Mouse (Mus musculus): ENCODE data around the gene Dnm3. TPM values are rescaled to one million over a fixed set of nuclear protein-coding genes. Genes with fewer than 3 reads are reported as not detected.

The Dnm3 gene
- polyA plus RNA-seq, 1 experiment: 8.2 TPM

- H3K27ac ChIP-seq (ENCODE audit: insufficient read depth, low read depth, low read length): no peak overlapping the region
- H3K4me3 ChIP-seq (ENCODE audit: insufficient read depth, low read depth, low read length): no peak overlapping the region
- H3K36me3 ChIP-seq (ENCODE audit: control insufficient read depth, insufficient read depth, low read length): no peaks in the 10 kb centered on the region
- no peak for DNase-seq
- TF ChIP-seq CTCF (conservative IDR thresholded peaks at IDR 0.05; ENCODE audit: insufficient read depth, insufficient read length, low read depth, low read length) (no peak), POLR2A (IDR thresholded peaks at IDR 0.05; ENCODE audit: low read depth, low read length) (no peak)
- no peaks in the 10 kb centered on the region for H3K4me1 ChIP-seq (ENCODE audit: control insufficient read depth, insufficient read depth, low read length)
- no peaks in the 10 kb centered on the region for H3K27me3 ChIP-seq (replicated peaks; ENCODE audit: control insufficient read depth, insufficient read depth, low read length)
- WGBS: 75% methylated on average over 3 of the region's 3 CpGs
Observed at GRCm38 (mm10) chr1:162092899-162093659, 384.8 kb downstream of the Dnm3 start.

DNA sequence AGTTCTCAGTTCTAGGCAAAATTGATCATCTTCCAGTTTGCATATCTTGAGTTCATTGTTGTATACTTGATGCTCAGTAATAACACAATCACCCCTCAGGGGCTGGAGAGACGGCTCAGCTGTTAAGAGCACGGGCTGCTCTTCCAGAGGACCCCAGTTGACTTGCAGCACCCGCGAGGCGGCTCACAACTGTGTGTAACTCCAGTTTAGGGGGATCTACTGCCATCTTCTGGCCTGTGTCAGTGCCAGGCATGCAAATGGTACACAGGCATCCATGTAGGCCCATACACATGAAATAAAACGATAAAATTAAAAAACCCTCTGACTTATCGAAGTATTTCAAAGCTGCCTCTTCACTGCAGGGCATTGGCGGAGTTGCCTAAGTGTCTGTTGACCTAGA is 385.4 kb downstream of the Dnm3 start:
- no peak for DNase-seq
- Histone ChIP-seq H3K4me1 (ENCODE audit: control insufficient read depth, insufficient read depth, low read length) (no peaks in the 10 kb centered on the region), H3K27me3 (replicated peaks; ENCODE audit: control insufficient read depth, insufficient read depth, low read length) (no peaks in the 10 kb centered on the region), H3K4me3 (ENCODE audit: insufficient read depth, low read depth, low read length) (no peak overlapping the region), H3K36me3 (ENCODE audit: control insufficient read depth, insufficient read depth, low read length) (no peaks in the 10 kb centered on the region), H3K27ac (ENCODE audit: insufficient read depth, low read depth, low read length) (no peak overlapping the region)
- 94% methylated on average over 8 of the region's 8 CpGs for WGBS
- TF ChIP-seq POLR2A (IDR thresholded peaks at IDR 0.05; ENCODE audit: low read depth, low read length) (no peak), CTCF (conservative IDR thresholded peaks at IDR 0.05; ENCODE audit: insufficient read depth, insufficient read length, low read depth, low read length) (no peak)

DNA sequence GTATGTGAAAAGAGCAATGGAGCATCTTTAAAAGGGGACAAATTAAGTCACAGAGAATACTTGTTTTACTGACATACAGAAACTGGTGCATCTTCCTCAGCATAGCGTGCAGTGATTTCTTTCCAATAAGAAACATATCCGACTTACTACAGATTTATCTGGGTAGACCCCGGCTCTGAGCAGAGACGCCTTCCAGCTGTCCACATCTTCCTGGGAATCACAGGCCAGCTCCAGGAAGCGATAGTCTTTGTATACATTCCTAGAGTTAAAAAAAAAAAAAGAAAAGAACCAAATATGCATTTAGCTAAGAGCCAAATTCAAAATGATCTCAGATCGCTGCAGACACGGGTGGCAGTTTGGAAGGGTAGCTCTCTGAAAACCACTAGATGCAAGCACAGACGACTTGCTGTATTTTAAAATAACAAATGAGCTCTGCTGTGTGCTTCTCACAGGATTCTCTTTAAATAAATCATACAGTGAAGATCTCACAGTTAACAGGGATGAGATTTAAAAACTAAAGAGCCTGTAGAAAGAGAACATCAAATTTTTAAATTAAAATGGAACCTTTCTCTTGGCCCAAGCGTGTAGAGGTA is 393.9 kb downstream of the Dnm3 start:
- no peak overlapping the region for H3K27ac ChIP-seq (ENCODE audit: insufficient read depth, low read depth, low read length)
- WGBS: 54% methylated on average over 9 of the region's 9 CpGs

DNA sequence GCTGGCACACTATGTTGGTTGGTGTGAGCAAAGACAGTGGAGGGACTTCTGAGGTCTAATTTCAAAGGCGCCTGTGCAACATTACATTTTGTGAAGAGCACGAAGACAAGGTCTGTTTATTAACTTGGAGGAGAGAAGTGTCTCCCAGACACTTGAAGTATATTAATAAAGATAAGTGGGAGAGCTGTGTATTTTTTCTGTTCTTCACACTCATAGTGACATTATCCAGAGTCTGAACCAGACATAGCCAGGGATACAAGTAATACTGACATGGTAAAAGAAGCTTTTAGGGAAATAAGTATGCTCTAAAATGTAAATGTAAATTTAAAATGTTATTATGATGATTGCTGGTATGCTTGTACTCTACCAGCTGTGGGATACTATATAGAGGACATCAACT is 394.5 kb downstream of the Dnm3 start:
- H3K4me1 ChIP-seq (ENCODE audit: control insufficient read depth, insufficient read depth, low read length): no peaks in the 10 kb centered on the region
- no peaks in the 10 kb centered on the region for H3K27me3 ChIP-seq (replicated peaks; ENCODE audit: control insufficient read depth, insufficient read depth, low read length)
- H3K4me3 ChIP-seq (ENCODE audit: insufficient read depth, low read depth, low read length): no peak overlapping the region
- no peak overlapping the region for H3K27ac ChIP-seq (ENCODE audit: insufficient read depth, low read depth, low read length)
- TF ChIP-seq CTCF (conservative IDR thresholded peaks at IDR 0.05; ENCODE audit: insufficient read depth, insufficient read length, low read depth, low read length): no peak
- TF ChIP-seq POLR2A (IDR thresholded peaks at IDR 0.05; ENCODE audit: low read depth, low read length): no peak
- DNase-seq: no peak
- no peaks in the 10 kb centered on the region for H3K36me3 ChIP-seq (ENCODE audit: control insufficient read depth, insufficient read depth, low read length)
- WGBS: 87% methylated on average over 2 of the region's 2 CpGs

More for the DNA sequence above, 393.9 kb downstream of the Dnm3 start:
- Histone ChIP-seq H3K4me1 (ENCODE audit: control insufficient read depth, insufficient read depth, low read length) (no peaks in the 10 kb centered on the region), H3K36me3 (ENCODE audit: control insufficient read depth, insufficient read depth, low read length) (no peaks in the 10 kb centered on the region), H3K4me3 (ENCODE audit: insufficient read depth, low read depth, low read length) (no peak overlapping the region), H3K27me3 (replicated peaks; ENCODE audit: control insufficient read depth, insufficient read depth, low read length) (no peaks in the 10 kb centered on the region)
- no peak for DNase-seq
- no peak for TF ChIP-seq CTCF (conservative IDR thresholded peaks at IDR 0.05; ENCODE audit: insufficient read depth, insufficient read length, low read depth, low read length)

DNA sequence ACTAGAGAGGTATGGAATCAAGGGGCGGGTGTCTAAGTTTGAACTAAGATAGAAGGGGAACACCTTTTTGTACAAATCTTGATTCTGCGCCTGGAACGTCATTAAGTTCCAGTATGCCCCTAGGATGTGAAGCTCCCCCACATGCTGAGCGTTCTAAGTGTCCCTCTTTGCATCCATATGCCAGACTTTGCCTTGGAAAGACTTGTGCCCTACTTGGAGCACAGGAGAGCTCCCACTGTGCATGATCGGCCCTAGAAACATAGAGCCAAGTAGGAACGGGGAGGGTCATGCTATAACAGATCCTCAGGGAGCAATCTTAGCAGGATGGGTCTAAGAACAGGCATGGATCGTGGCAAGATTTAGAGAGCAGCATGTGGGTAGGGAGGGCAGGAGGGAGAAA is 395.1 kb downstream of the Dnm3 start:
- Histone ChIP-seq H3K27me3 (replicated peaks; ENCODE audit: control insufficient read depth, insufficient read depth, low read length) (no peaks in the 10 kb centered on the region), H3K4me1 (ENCODE audit: control insufficient read depth, insufficient read depth, low read length) (no peaks in the 10 kb centered on the region), H3K4me3 (ENCODE audit: insufficient read depth, low read depth, low read length) (no peak overlapping the region), H3K36me3 (ENCODE audit: control insufficient read depth, insufficient read depth, low read length) (no peaks in the 10 kb centered on the region), H3K27ac (ENCODE audit: insufficient read depth, low read depth, low read length) (no peak overlapping the region)
- TF ChIP-seq CTCF (conservative IDR thresholded peaks at IDR 0.05; ENCODE audit: insufficient read depth, insufficient read length, low read depth, low read length) (no peak), POLR2A (IDR thresholded peaks at IDR 0.05; ENCODE audit: low read depth, low read length) (no peak)
- DNase-seq: no peak
- WGBS: 91% methylated on average over 7 of the region's 7 CpGs

GRCm38 (mm10) chr1:162081693-162082372 is 396.0 kb downstream of the Dnm3 start:
- WGBS: 93% methylated on average over 8 of the region's 8 CpGs
- H3K4me1 ChIP-seq (ENCODE audit: control insufficient read depth, insufficient read depth, low read length): no peaks in the 10 kb centered on the region
- no peaks in the 10 kb centered on the region for H3K27me3 ChIP-seq (replicated peaks; ENCODE audit: control insufficient read depth, insufficient read depth, low read length)
- no peak overlapping the region for H3K4me3 ChIP-seq (ENCODE audit: insufficient read depth, low read depth, low read length)
- H3K27ac ChIP-seq (ENCODE audit: insufficient read depth, low read depth, low read length): no peak overlapping the region
- H3K36me3 ChIP-seq (ENCODE audit: control insufficient read depth, insufficient read depth, low read length): no peaks in the 10 kb centered on the region
- TF ChIP-seq POLR2A (IDR thresholded peaks at IDR 0.05; ENCODE audit: low read depth, low read length): no peak
- DNase-seq: no peak

- Histone ChIP-seq H3K27me3 (replicated peaks; ENCODE audit: control insufficient read depth, insufficient read depth, low read length) (no peaks in the 10 kb centered on the region), H3K4me1 (ENCODE audit: control insufficient read depth, insufficient read depth, low read length) (no peaks in the 10 kb centered on the region), H3K4me3 (ENCODE audit: insufficient read depth, low read depth, low read length) (no peak overlapping the region), H3K36me3 (ENCODE audit: control insufficient read depth, insufficient read depth, low read length) (no peaks in the 10 kb centered on the region), H3K27ac (ENCODE audit: insufficient read depth, low read depth, low read length) (no peak overlapping the region)
- 91% methylated on average over 7 of the region's 7 CpGs for WGBS
- DNase-seq: no peak
- no peak for TF ChIP-seq CTCF (conservative IDR thresholded peaks at IDR 0.05; ENCODE audit: insufficient read depth, insufficient read length, low read depth, low read length)
- TF ChIP-seq POLR2A (IDR thresholded peaks at IDR 0.05; ENCODE audit: low read depth, low read length): no peak
Observed at GRCm38 (mm10) chr1:162079989-162080388, 397.8 kb downstream of the Dnm3 start.

Measured in kidney, adult 2 months (tissue).